In genomic region chr2:34591721-34592360, GRCm38 (mm10) we compare ENCODE assay signal across 16 mouse cellular contexts.
DNase-seq lines count a peak whose midpoint lies in the region; ATAC-seq and TF ChIP-seq lines count a peak whose summit lies in the region.
"Had no signal": no experiment of that assay in that cellular context is flagged by ENCODE, and none has a peak within 500 bp of the region (broad histone marks: within the 10 kb centered on the region; RNA-seq: fewer than 3 reads in every experiment).

No protein-coding gene starts in this region.

- no peaks in the 10 kb centered on the region for H3K9me3 ChIP-seq in liver, embryonic 12.5 days (replicated peaks)
- H3K9me3 ChIP-seq in heart, embryonic 15.5 days (replicated peaks): no peaks in the 10 kb centered on the region
- H3K9me3 ChIP-seq in stomach, embryonic 15.5 days: no peaks in the 10 kb centered on the region
- H3K9me3 ChIP-seq: embryonic facial prominence, embryonic 15.5 days; G1E; limb, embryonic 15.5 days; midbrain, embryonic 12.5 days; neural tube, embryonic 12.5 days had no signal

- H3K4me2 ChIP-seq in liver, embryonic 12.5 days: no peak overlapping the region
- peak overlapping the region; percentile 46 for H3K4me2 ChIP-seq in heart, embryonic 15.5 days
- 0 out of 2 replicates have a peak overlapping the region, but pooled peaks have one; percentile 3 for H3K4me2 ChIP-seq in stomach, embryonic 15.5 days
- H3K4me2 ChIP-seq: embryonic facial prominence, embryonic 15.5 days; limb, embryonic 15.5 days; midbrain, embryonic 12.5 days; neural tube, embryonic 12.5 days had no signal

- WGBS in liver, embryonic 12.5 days (ENCODE audit: insufficient replicate concordance): 77% methylated on average over 16 of the region's 16 CpGs
- 29% methylated on average over 16 of the region's 16 CpGs for WGBS in heart, embryonic 15.5 days
- 36% methylated on average over 16 of the region's 16 CpGs for WGBS in stomach, embryonic 15.5 days
- WGBS in thymus, adult 2 months: 97% methylated on average over 16 of the region's 16 CpGs

- peak; percentile 77 for DNase-seq in adrenal gland, adult 2 months
- DNase-seq in adrenal gland, postnatal 10 days: no peak
- DNase-seq in liver: no peak
- DNase-seq in thymus, adult 2 months: no peak
- DNase-seq: cerebellum, adult 18-20 months; gastrocnemius, postnatal 10 days; thymus, postnatal 14 days had no signal

- no peak overlapping the region for H3K9ac ChIP-seq in liver, embryonic 12.5 days
- no peak overlapping the region for H3K9ac ChIP-seq in heart, embryonic 15.5 days
- no peak overlapping the region for H3K9ac ChIP-seq in stomach, embryonic 15.5 days
- H3K9ac ChIP-seq: embryonic facial prominence, embryonic 15.5 days; limb, embryonic 15.5 days; midbrain, embryonic 12.5 days; neural tube, embryonic 12.5 days had no signal

- no peaks in the 10 kb centered on the region for H3K4me1 ChIP-seq in liver, embryonic 12.5 days
- H3K4me1 ChIP-seq in heart, embryonic 15.5 days (replicated peaks): peaks cover 33% of the 10 kb centered on the region
- peaks cover 9% of the 10 kb centered on the region; the same call in 1 of the 2 replicates for H3K4me1 ChIP-seq in stomach, embryonic 15.5 days
- H3K4me1 ChIP-seq in thymus, adult 2 months (replicated peaks; ENCODE audit: control insufficient read depth, insufficient read depth, low read length): no peaks in the 10 kb centered on the region
- H3K4me1 ChIP-seq: embryonic facial prominence, embryonic 15.5 days had no signal

- H3K27me3 ChIP-seq in liver, embryonic 12.5 days (replicated peaks): no peaks in the 10 kb centered on the region
- H3K27me3 ChIP-seq in heart, embryonic 15.5 days: no peaks in the 10 kb centered on the region
- no peaks in the 10 kb centered on the region for H3K27me3 ChIP-seq in stomach, embryonic 15.5 days (replicated peaks)
- no peaks in the 10 kb centered on the region for H3K27me3 ChIP-seq in thymus, adult 2 months (ENCODE audit: control insufficient read depth, insufficient read depth, low read length)
- H3K27me3 ChIP-seq: embryonic facial prominence, embryonic 15.5 days; limb, embryonic 15.5 days; neural tube, embryonic 12.5 days had no signal

- no peak for ATAC-seq in liver, embryonic 12.5 days
- peak; percentile 68; the same call in 1 of the 2 replicates for ATAC-seq in heart, embryonic 15.5 days (replicated peaks; ENCODE audit: insufficient number of reproducible peaks, insufficient read depth, low FRiP score, low read depth)
- ATAC-seq in stomach, embryonic 15.5 days (ENCODE audit: insufficient read depth, low FRiP score, low read depth): no peak
- no peak for ATAC-seq in erythroblast, adult 5-6 weeks (replicated peaks; ENCODE audit: low FRiP score, poor library complexity, severe bottlenecking)

- H3K27ac ChIP-seq in liver, embryonic 12.5 days: 0 out of 2 replicates have a peak overlapping the region, but pooled peaks have one; percentile 46
- peak overlapping the region; percentile 94 for H3K27ac ChIP-seq in heart, embryonic 15.5 days
- peak overlapping the region; percentile 83 for H3K27ac ChIP-seq in stomach, embryonic 15.5 days
- H3K27ac ChIP-seq in thymus, adult 2 months (ENCODE audit: control insufficient read depth, insufficient read depth, low read length): no peak overlapping the region
- H3K27ac ChIP-seq: embryonic facial prominence, embryonic 15.5 days; limb, embryonic 15.5 days; midbrain, embryonic 12.5 days; neural tube, embryonic 12.5 days had no signal

- TF ChIP-seq POLR2A in thymus, adult 2 months (IDR thresholded peaks at IDR 0.05; ENCODE audit: control insufficient read depth, extremely low read depth, insufficient read depth, low read length, poor library complexity): no peak

- H3K36me3 ChIP-seq in liver, embryonic 12.5 days: no peaks in the 10 kb centered on the region
- H3K36me3 ChIP-seq in heart, embryonic 15.5 days: no peaks in the 10 kb centered on the region
- H3K36me3 ChIP-seq in stomach, embryonic 15.5 days: 0 out of 2 replicates have a peak, but pooled peaks cover 3% of the 10 kb centered on the region
- H3K36me3 ChIP-seq in thymus, adult 2 months (ENCODE audit: control insufficient read depth, insufficient read depth, low read length): no peaks in the 10 kb centered on the region
- H3K36me3 ChIP-seq: embryonic facial prominence, embryonic 15.5 days; limb, embryonic 15.5 days; midbrain, embryonic 12.5 days; neural tube, embryonic 12.5 days had no signal

- no peak for TF ChIP-seq CTCF in thymus, adult 2 months (IDR thresholded peaks at IDR 0.05; ENCODE audit: borderline replicate concordance, control insufficient read depth, extremely low read depth, insufficient read depth, low read length, poor library complexity)

- no peak overlapping the region for H3K4me3 ChIP-seq in liver, embryonic 12.5 days
- no peak overlapping the region for H3K4me3 ChIP-seq in heart, embryonic 15.5 days
- no peak overlapping the region for H3K4me3 ChIP-seq in stomach, embryonic 15.5 days (replicated peaks)
- H3K4me3 ChIP-seq in thymus, adult 2 months (ENCODE audit: control insufficient read depth, insufficient read depth, low read length): no peak overlapping the region
- H3K4me3 ChIP-seq: embryonic facial prominence, embryonic 15.5 days; limb, embryonic 15.5 days; midbrain, embryonic 12.5 days; neural tube, embryonic 12.5 days had no signal
